Mouse (Mus musculus) MEL (cell line): ENCODE data around the gene Rdh5.

Source experiments
- CTCF ChIP-seq, 3 experiments: IDR thresholded peaks in 2 of 3; conservative IDR thresholded peaks in 1 of 3; 2 replicates each; pipeline ENCODE4 v1.5.1; 2011 to 2012; ENCODE audit warnings: low read length in 3 of 3, low read depth in 2 of 3, mild to moderate bottlenecking in 2 of 3, improper control_type of control experiment in 1 of 3, inconsistent platforms in 1 of 3, mixed read lengths in 1 of 3, moderate library complexity in 1 of 3; ENCODE audit not compliant: control insufficient read depth in 1 of 3, insufficient read depth in 1 of 3, poor library complexity in 1 of 3, severe bottlenecking in 1 of 3
- HCFC1 ChIP-seq: IDR thresholded peaks from 2 replicates; pipeline ENCODE4 v1.6.1; 2012; ENCODE audit warnings: low read depth, mild to moderate bottlenecking, inconsistent platforms, low read length, improper control_type of control experiment, moderate library complexity
- POLR2A ChIP-seq, 2 experiments: IDR thresholded peaks; 2 replicates each; pipeline ENCODE4 v1.6.1; 2011 to 2012; ENCODE audit warnings: low read length in 2 of 2, mild to moderate bottlenecking in 2 of 2, control low read depth in 1 of 2, improper control_type of control experiment in 1 of 2, low read depth in 1 of 2, moderate library complexity in 1 of 2; ENCODE audit not compliant: control insufficient read depth in 1 of 2, insufficient read depth in 1 of 2, poor library complexity in 1 of 2
- POLR2AphosphoS5 ChIP-seq: IDR thresholded peaks from 2 replicates; pipeline ENCODE4 v1.6.1; 2012; ENCODE audit warnings: low read depth, borderline replicate concordance, mild to moderate bottlenecking, inconsistent platforms, low read length, moderate library complexity, mixed read lengths
- USF1 ChIP-seq: IDR thresholded peaks from 2 replicates; pipeline ENCODE4 v1.6.1; 2014; ENCODE audit warnings: low read depth, mild to moderate bottlenecking, inconsistent platforms, low read length, improper control_type of control experiment, moderate library complexity

GRCm38 (mm10) chr10:128916665-128917064 is 6.0 kb downstream of the Rdh5 start:
- TF ChIP-seq CTCF (IDR thresholded peaks at IDR 0.05 in 2 of 3, conservative IDR thresholded peaks at IDR 0.05 in 1 of 3; ENCODE audit: control insufficient read depth in 1 of 3, insufficient read depth in 1 of 3, low read depth in 2 of 3, low read length in 3 of 3, poor library complexity in 1 of 3, severe bottlenecking in 1 of 3) (no peak), USF1 (no peak), POLR2A (IDR thresholded peaks at IDR 0.05; ENCODE audit: control insufficient read depth in 1 of 2, insufficient read depth in 1 of 2, low read depth in 1 of 2, low read length in 2 of 2, poor library complexity in 1 of 2) (no peak), POLR2AphosphoS5 (no peak), HCFC1 (no peak)
